Mouse (Mus musculus) frontal cortex, postnatal 14 days (tissue): ENCODE measurements around the gene Gm13285.
A peak's percentile ranks its signal among the peaks of the same experiment; 100 is the strongest.
"Not testable (repeated sequence)": the region's sequence is repeated elsewhere in the genome, so short reads cannot be mapped to it uniquely, and the experiment has no call there.

Experiments
- DNase-seq, 2 experiments: peaks; one replicate each; pipeline ENCODE4 v3.0.0; 2022; ENCODE audit warnings: low spot score in 2 of 2

The Gm13285 gene

GRCm38 (mm10) chr4:88799365-88799764 lies at the start of gene Gm13285:
Gm13285 (plus strand) TSS chr4:88799665.
- DNase-seq = not testable (repeated sequence)

GRCm38 (mm10) chr4:88749926-88750325 lies 49.5 kb upstream of the Gm13285 start:
- no peak for DNase-seq

DNA sequence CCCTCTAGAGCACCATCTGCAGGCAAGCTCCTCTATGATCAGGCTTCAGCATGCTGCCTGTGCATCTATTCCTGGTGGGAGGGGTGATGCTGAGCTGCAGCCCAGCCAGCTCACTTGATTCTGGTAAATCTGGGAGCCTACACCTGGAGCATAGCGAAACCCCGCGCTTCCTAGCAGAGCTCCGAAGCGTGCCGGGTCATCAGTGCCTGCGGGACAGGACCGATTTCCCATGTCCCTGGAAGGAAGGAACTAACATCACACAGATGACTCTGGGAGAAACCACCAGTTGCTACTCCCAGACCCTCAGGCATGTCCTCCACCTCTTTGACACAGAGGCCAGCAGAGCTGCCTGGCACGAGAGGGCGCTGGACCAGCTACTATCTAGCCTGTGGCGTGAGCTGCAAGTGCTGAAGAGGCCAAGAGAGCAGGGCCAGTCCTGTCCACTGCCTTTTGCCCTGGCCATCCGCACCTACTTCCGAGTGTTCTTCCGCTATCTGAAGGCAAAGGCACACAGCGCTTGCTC lies 44.6 kb upstream of the Gm13285 start, which contains the start of gene Gm13271:
Gene Gm13271 (plus strand): TSS at position 51 of the 523 bp plus-strand sequence.
- DNase-seq = peak; percentile 72 to 82

DNA sequence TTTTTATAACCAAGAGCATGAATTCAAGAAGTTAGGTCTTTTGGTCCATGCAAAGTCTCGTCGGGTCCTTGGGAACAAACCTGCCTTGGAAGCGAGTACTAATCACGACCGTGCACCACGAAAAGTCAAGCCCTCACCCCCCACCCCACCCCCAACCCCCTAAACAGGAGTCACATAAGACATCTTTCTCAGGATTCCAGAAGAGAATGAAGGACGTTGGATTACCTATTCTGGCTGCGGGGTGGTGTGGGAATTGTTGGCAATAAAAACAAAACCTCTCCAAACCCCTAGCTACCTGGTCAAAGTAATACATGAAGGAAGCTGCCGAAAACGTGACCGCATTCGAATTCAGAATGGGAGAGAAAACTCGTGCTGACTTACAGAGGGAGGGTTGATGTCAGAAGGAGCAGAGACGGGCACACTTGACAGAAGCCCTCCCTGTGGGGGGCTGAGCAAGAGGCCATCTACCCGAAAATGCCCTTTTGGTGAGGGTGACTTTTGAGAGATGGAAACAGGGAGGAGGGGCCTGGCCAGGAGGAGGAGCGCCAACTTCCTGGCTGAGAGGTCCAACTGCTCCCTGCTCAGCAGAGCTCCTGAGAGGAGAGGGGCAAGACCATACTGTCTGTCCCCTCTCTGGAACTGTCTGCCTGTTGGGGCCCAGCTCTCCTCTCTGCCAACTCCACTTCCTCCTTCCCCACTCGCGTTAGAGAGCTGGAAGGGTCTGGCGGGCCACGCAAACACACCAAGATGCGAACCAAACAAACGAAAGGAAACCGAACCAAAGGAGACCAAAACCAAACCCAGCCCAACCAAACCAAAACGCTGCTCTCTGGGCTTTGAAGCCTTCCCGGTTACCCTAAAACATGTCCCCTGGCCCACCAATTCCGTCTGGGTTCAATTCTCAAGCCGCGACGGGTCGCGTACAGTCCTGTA lies 42.6 kb upstream of the Gm13285 start:
- peak in 1 of 2 experiments; percentile 6 for DNase-seq

- peak; percentile 91 to 95 for DNase-seq
Observed at GRCm38 (mm10) chr4:88757628-88758031, 41.8 kb upstream of the Gm13285 start.

GRCm38 (mm10) chr4:88758751-88759150 lies 40.7 kb upstream of the Gm13285 start:
- not testable (repeated sequence) for DNase-seq

- peak; percentile 19 to 31 for DNase-seq
Observed at GRCm38 (mm10) chr4:88759610-88760268, 39.7 kb upstream of the Gm13285 start, which contains the start of gene Gm13283. Gm13283 (plus strand) TSS chr4:88760119.

DNA sequence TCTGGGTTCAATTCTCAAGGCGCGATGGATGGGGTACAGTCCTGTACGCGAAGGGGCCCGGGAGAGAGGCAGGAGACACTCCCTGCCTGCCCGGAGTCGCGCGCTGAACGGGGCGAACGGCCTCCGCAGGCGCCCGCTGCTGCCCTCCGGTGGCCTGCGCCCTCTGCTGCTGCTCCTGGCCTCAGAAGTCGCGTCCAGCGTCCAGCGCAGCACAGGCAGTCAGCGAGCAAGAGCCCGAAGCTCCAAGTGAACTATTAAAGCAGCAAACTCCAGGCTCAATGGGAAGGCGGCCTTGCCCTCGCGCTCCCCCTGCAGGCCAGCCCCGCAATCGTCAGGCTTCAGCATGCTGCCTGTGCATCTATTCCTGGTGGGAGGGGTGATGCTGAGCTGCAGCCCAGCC lies 39.0 kb upstream of the Gm13285 start:
- peak; percentile 32 to 47 for DNase-seq

- DNase-seq = peak; percentile 76 to 78
Observed at GRCm38 (mm10) chr4:88761776-88762175, 37.7 kb upstream of the Gm13285 start.

DNA sequence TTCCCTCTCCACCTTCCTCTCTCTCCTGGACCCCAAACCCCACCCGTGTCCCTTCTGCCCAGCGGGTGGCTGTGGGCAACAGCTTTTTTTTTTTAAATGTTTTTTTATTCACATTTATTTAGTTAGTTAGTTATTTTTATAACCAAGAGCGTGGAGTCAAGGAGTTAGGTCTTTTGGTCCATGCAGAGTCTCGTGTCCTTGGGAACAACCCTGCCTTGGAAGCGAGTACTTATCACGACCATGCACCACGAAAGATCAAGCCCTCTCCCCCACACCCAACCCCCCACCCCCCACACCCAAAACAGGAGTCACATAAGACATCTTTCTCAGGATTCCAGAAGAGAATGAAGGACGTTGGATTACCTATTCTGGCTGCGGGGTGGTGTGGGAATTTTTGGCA lies 37.1 kb upstream of the Gm13285 start:
- peak in 1 of 2 experiments; percentile 13 for DNase-seq

GRCm38 (mm10) chr4:88763384-88764018 lies 36.0 kb upstream of the Gm13285 start:
- DNase-seq = peak; percentile 14 to 16

GRCm38 (mm10) chr4:88773534-88773933 lies 25.9 kb upstream of the Gm13285 start, which contains the start of gene Gm13290:
Gm13290 (plus strand) TSS chr4:88773834.
- not testable (repeated sequence) for DNase-seq

- not testable (repeated sequence) for DNase-seq
Observed at GRCm38 (mm10) chr4:88776622-88777021, 22.8 kb upstream of the Gm13285 start, which contains the start of gene Gm13289. Gm13289 (plus strand) TSS chr4:88776922.

- DNase-seq = not testable (repeated sequence)
Observed at GRCm38 (mm10) chr4:88779550-88779949, 19.9 kb upstream of the Gm13285 start, which contains the start of gene Gm13272. Gm13272 (plus strand) TSS chr4:88779850.

- DNase-seq = not testable (repeated sequence)
Observed at GRCm38 (mm10) chr4:88780320-88780719, 19.1 kb upstream of the Gm13285 start.

DNA sequence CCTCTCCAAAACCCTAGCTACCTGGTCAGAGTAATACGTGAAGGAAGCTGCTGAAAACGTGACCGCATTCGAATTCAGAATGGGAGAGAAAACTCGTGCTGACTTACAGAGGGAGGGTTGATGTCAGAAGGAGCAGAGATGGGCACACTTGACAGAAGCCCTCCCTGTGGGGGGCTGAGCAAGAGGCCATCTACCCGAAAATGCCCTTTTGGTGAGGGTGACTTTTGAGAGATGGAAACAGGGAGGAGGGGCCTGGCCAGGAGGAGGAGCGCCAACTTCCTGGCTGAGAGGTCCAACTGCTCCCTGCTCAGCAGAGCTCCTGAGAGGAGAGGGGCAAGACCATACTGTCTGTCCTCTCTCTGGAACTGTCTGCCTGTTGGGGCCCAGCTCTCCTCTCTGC lies 17.6 kb upstream of the Gm13285 start, which contains the start of gene Ifnz:
Gene Ifnz (plus strand): TSS at position 301 of the 400 bp plus-strand sequence.
- DNase-seq = not testable (repeated sequence)

DNA sequence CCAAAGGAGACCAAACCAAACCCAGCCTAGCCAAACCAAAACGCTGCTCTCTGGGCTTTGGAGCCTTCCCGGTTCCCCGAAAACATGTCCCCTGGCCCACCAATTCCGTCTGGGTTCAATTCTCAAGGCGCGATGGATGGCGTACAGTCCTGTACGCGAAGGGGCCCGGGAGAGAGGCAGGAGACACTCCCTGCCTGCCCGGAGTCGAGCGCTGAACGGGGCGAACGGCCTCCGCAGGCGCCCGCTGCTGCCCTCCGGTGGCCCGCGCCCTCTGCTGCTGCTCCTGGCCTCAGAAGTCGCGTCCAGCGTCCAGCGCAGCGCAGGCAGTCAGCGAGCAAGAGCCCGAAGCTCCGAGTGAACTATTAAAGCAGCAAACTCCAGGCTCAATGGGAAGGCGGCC lies 17.1 kb upstream of the Gm13285 start:
- not testable (repeated sequence) for DNase-seq

DNA sequence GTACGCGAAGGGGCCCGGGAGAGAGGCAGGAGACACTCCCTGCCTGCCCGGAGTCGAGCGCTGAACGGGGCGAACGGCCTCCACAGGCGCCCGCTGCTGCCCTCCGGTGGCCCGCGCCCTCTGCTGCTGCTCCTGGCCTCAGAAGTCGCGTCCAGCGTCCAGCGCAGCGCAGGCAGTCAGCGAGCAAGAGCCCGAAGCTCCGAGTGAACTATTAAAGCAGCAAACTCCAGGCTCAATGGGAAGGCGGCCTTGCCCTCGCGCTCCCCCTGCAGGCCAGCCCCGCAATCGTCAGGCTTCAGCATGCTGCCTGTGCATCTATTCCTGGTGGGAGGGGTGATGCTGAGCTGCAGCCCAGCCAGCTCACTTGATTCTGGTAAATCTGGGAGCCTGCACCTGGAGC lies 14.1 kb upstream of the Gm13285 start, which contains the start of gene Gm13276:
Gene Gm13276 (plus strand): TSS at position 301 of the 400 bp plus-strand sequence.
- DNase-seq = not testable (repeated sequence)

DNA sequence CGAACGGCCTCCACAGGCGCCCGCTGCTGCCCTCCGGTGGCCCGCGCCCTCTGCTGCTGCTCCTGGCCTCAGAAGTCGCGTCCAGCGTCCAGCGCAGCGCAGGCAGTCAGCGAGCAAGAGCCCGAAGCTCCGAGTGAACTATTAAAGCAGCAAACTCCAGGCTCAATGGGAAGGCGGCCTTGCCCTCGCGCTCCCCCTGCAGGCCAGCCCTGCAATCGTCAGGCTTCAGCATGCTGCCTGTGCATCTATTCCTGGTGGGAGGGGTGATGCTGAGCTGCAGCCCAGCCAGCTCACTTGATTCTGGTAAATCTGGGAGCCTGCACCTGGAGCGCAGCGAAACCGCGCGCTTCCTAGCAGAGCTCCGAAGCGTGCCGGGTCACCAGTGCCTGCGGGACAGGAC lies 11.1 kb upstream of the Gm13285 start, which contains the start of gene Gm13277:
Gene Gm13277 (plus strand): TSS at position 231 of the 400 bp plus-strand sequence.
- DNase-seq = peak; percentile 27 to 63

DNA sequence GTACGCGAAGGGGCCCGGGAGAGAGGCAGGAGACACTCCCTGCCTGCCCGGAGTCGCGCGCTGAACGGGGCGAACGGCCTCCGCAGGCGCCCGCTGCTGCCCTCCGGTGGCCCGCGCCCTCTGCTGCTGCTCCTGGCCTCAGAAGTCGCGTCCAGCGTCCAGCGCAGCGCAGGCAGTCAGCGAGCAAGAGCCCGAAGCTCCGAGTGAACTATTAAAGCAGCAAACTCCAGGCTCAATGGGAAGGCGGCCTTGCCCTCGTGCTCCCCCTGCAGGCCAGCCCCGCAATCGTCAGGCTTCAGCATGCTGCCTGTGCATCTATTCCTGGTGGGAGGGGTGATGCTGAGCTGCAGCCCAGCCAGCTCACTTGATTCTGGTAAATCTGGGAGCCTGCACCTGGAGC lies 8.2 kb upstream of the Gm13285 start, which contains the start of gene Gm13278:
Gene Gm13278 (plus strand): TSS at position 301 of the 400 bp plus-strand sequence.
- not testable (repeated sequence) for DNase-seq
